Mouse (Mus musculus): ENCODE data around the gene Gdpd3.

The Gdpd3 gene

GRCm38 (mm10) chr7:126807405-126807804, 41.3 kb downstream of the Gdpd3 start:
- DNase-seq (ENCODE audit: low read depth) = no peak

- no peak for DNase-seq (ENCODE audit: low read depth)
Observed at GRCm38 (mm10) chr7:126808703-126809455, 42.7 kb downstream of the Gdpd3 start.

GRCm38 (mm10) chr7:126809723-126810369, 43.7 kb downstream of the Gdpd3 start:
- no peak for DNase-seq (ENCODE audit: low read depth)

GRCm38 (mm10) chr7:126815726-126816222, 49.6 kb downstream of the Gdpd3 start:
- no peak for DNase-seq (ENCODE audit: low read depth)

GRCm38 (mm10) chr7:126816494-126816893, 50.4 kb downstream of the Gdpd3 start:
- DNase-seq (ENCODE audit: low read depth) = no peak

- no peak for DNase-seq (ENCODE audit: low read depth)
Observed at GRCm38 (mm10) chr7:126817595-126817994, 51.5 kb downstream of the Gdpd3 start.

GRCm38 (mm10) chr7:126818818-126819217, 52.7 kb downstream of the Gdpd3 start:
- DNase-seq (ENCODE audit: low read depth) = no peak

- DNase-seq (ENCODE audit: low read depth) = peak; percentile 89
Observed at GRCm38 (mm10) chr7:126821835-126822511, 55.8 kb downstream of the Gdpd3 start.

GRCm38 (mm10) chr7:126822741-126823140, 56.6 kb downstream of the Gdpd3 start:
- no peak for DNase-seq (ENCODE audit: low read depth)

GRCm38 (mm10) chr7:126823202-126823711, 57.1 kb downstream of the Gdpd3 start:
- no peak for DNase-seq (ENCODE audit: low read depth)

GRCm38 (mm10) chr7:126823940-126824339, 57.8 kb downstream of the Gdpd3 start:
- DNase-seq (ENCODE audit: low read depth) = no peak

All from naive thymus-derived CD4-positive, alpha-beta T cell, adult 2 months (primary cell).